Mouse (Mus musculus) C2C12 (cell line): ENCODE measurements around the gene Plod3.

Experiments used
- CEBPB ChIP-seq: IDR thresholded peaks from one replicate; pipeline ENCODE4 v1.6.1; 2011; ENCODE audit warnings: low read depth, mild to moderate bottlenecking, control low read depth, moderate library complexity
- CTCF ChIP-seq: IDR thresholded peaks from one replicate; pipeline ENCODE4 v1.5.1; 2011; ENCODE audit not compliant: control insufficient read depth, insufficient read depth, insufficient read length
- FOSL1 ChIP-seq: IDR thresholded peaks from one replicate; pipeline ENCODE4 v1.8.0; 2011; ENCODE audit warnings: mild to moderate bottlenecking, low read length; ENCODE audit not compliant: poor library complexity, insufficient read depth, severe bottlenecking
- MAX ChIP-seq: IDR thresholded peaks from one replicate; pipeline ENCODE4 v1.6.1; 2011; ENCODE audit warnings: mild to moderate bottlenecking, control low read depth
- MYOD1 ChIP-seq: IDR thresholded peaks from one replicate; pipeline ENCODE4 v1.6.1; 2011; ENCODE audit warnings: low read depth; ENCODE audit not compliant: control insufficient read depth, insufficient read length
- MYOG ChIP-seq: IDR thresholded peaks from one replicate; pipeline ENCODE4 v1.6.1; 2011; ENCODE audit not compliant: control insufficient read depth, insufficient read length; ENCODE audit errors: extremely low read depth
- USF1 ChIP-seq: IDR thresholded peaks from one replicate; pipeline ENCODE4 v1.6.1; 2011; ENCODE audit warnings: low read depth, mild to moderate bottlenecking, control low read depth, moderate library complexity

DNA sequence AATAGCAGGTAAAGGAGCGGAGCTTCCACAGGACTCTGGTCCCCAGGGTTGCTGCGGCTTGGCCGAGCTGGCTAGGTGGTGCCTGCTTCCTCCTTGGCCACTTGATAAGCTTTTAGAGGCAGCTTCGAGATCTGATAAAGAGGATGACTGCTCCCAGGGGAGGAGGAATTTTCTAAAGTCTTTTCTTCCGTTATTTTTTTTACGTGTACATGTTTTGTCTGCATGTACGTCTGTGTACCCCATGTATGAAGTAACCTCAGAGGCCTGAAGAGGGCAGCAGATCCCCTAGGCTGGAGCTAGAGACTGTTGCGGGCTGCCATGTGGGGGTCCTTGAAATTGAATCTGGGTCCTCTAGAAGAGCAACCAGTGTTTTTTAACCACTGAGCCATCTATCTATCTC, 5.8 kb upstream of the Plod3 start:
- TF ChIP-seq CTCF (no peak), MAX (no peak), USF1 (no peak), MYOD1 (no peak), CEBPB (no peak), MYOG (no peak), FOSL1 (no peak)
